Mouse (Mus musculus) lung, embryonic 15.5 days (tissue): ENCODE measurements around the gene Fyb2. TPM values are rescaled to one million over a fixed set of nuclear protein-coding genes. Genes with fewer than 3 reads are reported as not detected.

ENCODE experiments used
- ATAC-seq: fragments of 200-750 bp; cut with Nextera tagmentation; 2 replicates; pipeline ENCODE4 v1.8.0; 2017; ENCODE audit warnings: moderate number of reproducible peaks, borderline replicate concordance; ENCODE audit not compliant: low FRiP score, low TSS enrichment; ENCODE audit errors: extremely low read depth
- H3K27ac ChIP-seq: fragments of 300-500 bp; sonication (generic); 2 replicates; pipeline ENCODE4 v1.5.1; 2015; ENCODE audit warnings: moderate library complexity, mild to moderate bottlenecking, inconsistent platforms
- H3K27me3 ChIP-seq: fragments of 300-500 bp; sonication (generic); 2 replicates; pipeline ENCODE4 v1.6.1; 2015; ENCODE audit warnings: inconsistent platforms
- H3K36me3 ChIP-seq: fragments of 300-500 bp; sonication (generic); 2 replicates; pipeline ENCODE4 v1.6.1; 2015; ENCODE audit warnings: inconsistent platforms
- H3K4me1 ChIP-seq: fragments of 300-500 bp; sonication (generic); 2 replicates; pipeline ENCODE4 v1.6.1; 2015; ENCODE audit warnings: inconsistent platforms
- H3K4me2 ChIP-seq: fragments of 300-500 bp; sonication (generic); 2 replicates; pipeline ENCODE4 v1.6.1; 2015; ENCODE audit warnings: inconsistent platforms, mild to moderate bottlenecking, moderate library complexity
- H3K4me3 ChIP-seq: fragments of 300-500 bp; sonication (generic); 2 replicates; pipeline ENCODE4 v1.5.1; 2015; ENCODE audit warnings: mild to moderate bottlenecking, inconsistent platforms
- H3K9ac ChIP-seq: fragments of 300-500 bp; sonication (generic); 2 replicates; pipeline ENCODE4 v1.6.1; 2015; ENCODE audit warnings: inconsistent platforms
- H3K9me3 ChIP-seq: fragments of 300-500 bp; sonication (generic); 2 replicates; pipeline ENCODE4 v1.6.1; 2016; ENCODE audit warnings: inconsistent platforms
- WGBS: fragments of 180-500 bp; shearing (Covaris S2); methylation state at CpG from one replicate; pipeline ENCODE4 v1.1.7; 2015; 5-methylcytosine and 5-hydroxymethylcytosine counted together
- polyA plus RNA-seq: library from polyadenylated mRNA; unstranded; fragments of >200 nt; fragmentation: Nextera tagmentation; extraction: Ambion mirVana; gene quantifications from 2 replicates; pipeline ENCODE4 v1.2.1, GENCODE M21; 2015

Gene Fyb2
- polyA plus RNA-seq, 1 experiment from 2014 or later = 0.26 TPM

GRCm38 (mm10) chr4:104944482-104944881 lies 31.2 kb downstream of the Fyb2 start:
- H3K27ac ChIP-seq = no peak overlapping the region
- WGBS = 51% methylated on average over 1 of the region's 1 CpGs
- H3K4me2 ChIP-seq = no peak overlapping the region
- peaks cover 8% of the 10 kb centered on the region; the same call in 1 of the 2 replicates for H3K4me1 ChIP-seq
- no peaks in the 10 kb centered on the region for H3K27me3 ChIP-seq
- no peak for ATAC-seq
- H3K9me3 ChIP-seq = no peaks in the 10 kb centered on the region
- H3K36me3 ChIP-seq = no peaks in the 10 kb centered on the region
- H3K4me3 ChIP-seq = no peak overlapping the region
- no peak overlapping the region for H3K9ac ChIP-seq

- no peak overlapping the region for H3K4me2 ChIP-seq
- H3K4me1 ChIP-seq = peaks cover 8% of the 10 kb centered on the region; the same call in 1 of the 2 replicates
- 20% methylated on average over 4 of the region's 4 CpGs for whole genome bisulfite sequencing
- H3K36me3 ChIP-seq = no peaks in the 10 kb centered on the region
- no peak overlapping the region for H3K27ac ChIP-seq
- no peak overlapping the region for H3K4me3 ChIP-seq
- ATAC-seq = no peak
- H3K9ac ChIP-seq = no peak overlapping the region
- H3K27me3 ChIP-seq = no peaks in the 10 kb centered on the region
- H3K9me3 ChIP-seq = no peaks in the 10 kb centered on the region
Observed at GRCm38 (mm10) chr4:104948886-104949285, 35.6 kb downstream of the Fyb2 start.

- Histone ChIP-seq H3K9ac (no peak overlapping the region), H3K4me2 (no peak overlapping the region), H3K4me1 (peaks cover 8% of the 10 kb centered on the region; the same call in 1 of the 2 replicates), H3K27ac (no peak overlapping the region), H3K27me3 (no peaks in the 10 kb centered on the region), H3K4me3 (no peak overlapping the region), H3K9me3 (no peaks in the 10 kb centered on the region), H3K36me3 (no peaks in the 10 kb centered on the region)
- 32% methylated on average over 3 of the region's 3 CpGs for WGBS
- ATAC-seq = no peak
Observed at GRCm38 (mm10) chr4:104949304-104949703, 36.0 kb downstream of the Fyb2 start.

- WGBS = 70% methylated on average over 4 of the region's 4 CpGs
- Histone ChIP-seq H3K4me2 (no peak overlapping the region), H3K9me3 (no peaks in the 10 kb centered on the region)
Observed at GRCm38 (mm10) chr4:104951280-104951878, 38.1 kb downstream of the Fyb2 start.

GRCm38 (mm10) chr4:104956691-104957090 lies 43.4 kb downstream of the Fyb2 start:
- Histone ChIP-seq H3K9ac (no peak overlapping the region), H3K27me3 (no peaks in the 10 kb centered on the region), H3K9me3 (no peaks in the 10 kb centered on the region), H3K4me1 (no peaks in the 10 kb centered on the region), H3K27ac (no peak overlapping the region), H3K4me3 (no peak overlapping the region), H3K4me2 (no peak overlapping the region), H3K36me3 (no peaks in the 10 kb centered on the region)
- WGBS = 41% methylated on average over 7 of the region's 7 CpGs
- ATAC-seq = no peak

More at GRCm38 (mm10) chr4:104951280-104951878, 38.1 kb downstream of the Fyb2 start:
- no peak overlapping the region for H3K4me3 ChIP-seq
- no peak overlapping the region for H3K27ac ChIP-seq
- H3K4me1 ChIP-seq = peaks cover 8% of the 10 kb centered on the region; the same call in 1 of the 2 replicates
- no peaks in the 10 kb centered on the region for H3K36me3 ChIP-seq
- ATAC-seq = no peak
- H3K9ac ChIP-seq = no peak overlapping the region
- no peaks in the 10 kb centered on the region for H3K27me3 ChIP-seq

- 54% methylated on average over 5 of the region's 5 CpGs for WGBS
- no peak for ATAC-seq
- no peaks in the 10 kb centered on the region for H3K36me3 ChIP-seq
- H3K27me3 ChIP-seq = no peaks in the 10 kb centered on the region
- no peak overlapping the region for H3K9ac ChIP-seq
- H3K4me1 ChIP-seq = no peaks in the 10 kb centered on the region
- no peak overlapping the region for H3K4me2 ChIP-seq
- no peak overlapping the region for H3K27ac ChIP-seq
- H3K9me3 ChIP-seq = no peaks in the 10 kb centered on the region
- no peak overlapping the region for H3K4me3 ChIP-seq
Observed at GRCm38 (mm10) chr4:104961431-104961830, 48.2 kb downstream of the Fyb2 start.

GRCm38 (mm10) chr4:104972606-104973005 lies 59.4 kb downstream of the Fyb2 start:
- Histone ChIP-seq H3K4me1 (no peaks in the 10 kb centered on the region), H3K9ac (no peak overlapping the region), H3K4me3 (no peak overlapping the region), H3K4me2 (no peak overlapping the region), H3K27ac (no peak overlapping the region), H3K27me3 (no peaks in the 10 kb centered on the region), H3K9me3 (no peaks in the 10 kb centered on the region), H3K36me3 (no peaks in the 10 kb centered on the region)
- ATAC-seq = no peak
- WGBS = 66% methylated on average over 2 of the region's 2 CpGs

GRCm38 (mm10) chr4:104975162-104975830 lies 62.0 kb downstream of the Fyb2 start:
- no peak for ATAC-seq
- Histone ChIP-seq H3K36me3 (no peaks in the 10 kb centered on the region), H3K4me2 (no peak overlapping the region), H3K4me3 (no peak overlapping the region), H3K4me1 (no peaks in the 10 kb centered on the region), H3K9me3 (no peaks in the 10 kb centered on the region), H3K27me3 (no peaks in the 10 kb centered on the region), H3K27ac (no peak overlapping the region), H3K9ac (no peak overlapping the region)
- WGBS = 73% methylated on average over 6 of the region's 6 CpGs

GRCm38 (mm10) chr4:104985960-104986632 lies 72.8 kb downstream of the Fyb2 start:
- Histone ChIP-seq H3K27me3 (no peaks in the 10 kb centered on the region), H3K9ac (no peak overlapping the region), H3K9me3 (no peaks in the 10 kb centered on the region), H3K36me3 (no peaks in the 10 kb centered on the region), H3K4me1 (no peaks in the 10 kb centered on the region), H3K4me3 (no peak overlapping the region), H3K4me2 (no peak overlapping the region), H3K27ac (no peak overlapping the region)
- ATAC-seq = no peak
- 51% methylated on average over 5 of the region's 5 CpGs for WGBS

GRCm38 (mm10) chr4:104987631-104988030 lies 74.4 kb downstream of the Fyb2 start:
- H3K36me3 ChIP-seq = no peaks in the 10 kb centered on the region
- no peak overlapping the region for H3K4me3 ChIP-seq
- no peak for ATAC-seq
- H3K9me3 ChIP-seq = no peaks in the 10 kb centered on the region
- H3K27ac ChIP-seq = no peak overlapping the region
- H3K4me1 ChIP-seq = no peaks in the 10 kb centered on the region
- H3K4me2 ChIP-seq = no peak overlapping the region
- 66% methylated on average over 7 of the region's 7 CpGs for whole genome bisulfite sequencing
- H3K27me3 ChIP-seq = no peaks in the 10 kb centered on the region
- H3K9ac ChIP-seq = no peak overlapping the region

- Histone ChIP-seq H3K4me3 (no peak overlapping the region), H3K27ac (no peak overlapping the region), H3K9ac (no peak overlapping the region), H3K4me1 (no peaks in the 10 kb centered on the region), H3K4me2 (no peak overlapping the region), H3K9me3 (no peaks in the 10 kb centered on the region), H3K27me3 (no peaks in the 10 kb centered on the region), H3K36me3 (no peaks in the 10 kb centered on the region)
- no peak for ATAC-seq
- WGBS = 85% methylated on average over 5 of the region's 5 CpGs
Observed at GRCm38 (mm10) chr4:104988102-104988501, 74.8 kb downstream of the Fyb2 start.

- H3K27ac ChIP-seq = no peak overlapping the region
- H3K4me1 ChIP-seq = no peaks in the 10 kb centered on the region
- no peak overlapping the region for H3K9ac ChIP-seq
- H3K36me3 ChIP-seq = no peaks in the 10 kb centered on the region
- WGBS = 88% methylated on average over 7 of the region's 7 CpGs
- no peak overlapping the region for H3K4me3 ChIP-seq
- ATAC-seq = no peak
- no peaks in the 10 kb centered on the region for H3K27me3 ChIP-seq
- H3K4me2 ChIP-seq = no peak overlapping the region
- no peaks in the 10 kb centered on the region for H3K9me3 ChIP-seq
Observed at GRCm38 (mm10) chr4:104988709-104989108, 75.5 kb downstream of the Fyb2 start.
